Mouse (Mus musculus) ES-E14 (cell line): ENCODE data around the gene Gm49391. TPM values are rescaled to one million over a fixed set of nuclear protein-coding genes. Genes with fewer than 3 reads are reported as not detected.
"Not testable (repeated sequence)": the region's sequence is repeated elsewhere in the genome, so short reads cannot be mapped to it uniquely, and the experiment has no call there.

Experiments used
- DNase-seq: peaks from one replicate; pipeline ENCODE4 v3.0.0-alpha.2; 2013; ENCODE audit warnings: low read depth, low spot score
- H3K27ac ChIP-seq: 2 replicates; pipeline ENCODE4 v1.5.1; 2012; ENCODE audit warnings: low read depth, mild to moderate bottlenecking, low read length, moderate library complexity, mixed read lengths; ENCODE audit not compliant: poor library complexity, insufficient read depth, severe bottlenecking
- H3K36me3 ChIP-seq: 2 replicates; pipeline ENCODE4 v1.6.1; 2012; ENCODE audit warnings: mild to moderate bottlenecking, low read length, moderate library complexity, mixed read lengths; ENCODE audit not compliant: control insufficient read depth, poor library complexity, insufficient read depth, severe bottlenecking
- H3K4me1 ChIP-seq, 2 experiments: fragments of 150-350 bp in 1 of 2; sonication (generic) in 1 of 2; 2 replicates each; pipeline ENCODE4 v1.6.1; 2012; ENCODE audit warnings: low read length in 2 of 2, mild to moderate bottlenecking in 1 of 2, mixed read lengths in 1 of 2; ENCODE audit not compliant: control insufficient read depth in 2 of 2, insufficient read depth in 2 of 2, poor library complexity in 1 of 2
- H3K4me3 ChIP-seq, 2 experiments: fragments of 150-350 bp in 1 of 2; sonication (generic) in 1 of 2; 2 replicates each; pipeline ENCODE4 v1.5.1; 2012; ENCODE audit warnings: low read length in 2 of 2, low read depth in 1 of 2, mild to moderate bottlenecking in 1 of 2, mixed read lengths in 1 of 2; ENCODE audit not compliant: insufficient read depth in 1 of 2, poor library complexity in 1 of 2, severe bottlenecking in 1 of 2
- H3K9ac ChIP-seq: 2 replicates; pipeline ENCODE4 v1.6.1; 2012; ENCODE audit warnings: low read depth, mild to moderate bottlenecking, low read length, mixed read lengths; ENCODE audit not compliant: poor library complexity, insufficient read depth, severe bottlenecking
- H3K9me3 ChIP-seq: fragments of 150-350 bp; sonication (generic); 2 replicates; pipeline ENCODE4 v1.6.1; 2012; ENCODE audit warnings: low read depth, mild to moderate bottlenecking, low read length; ENCODE audit not compliant: control insufficient read depth, insufficient read depth
- CHD2 ChIP-seq: IDR thresholded peaks from 2 replicates; pipeline ENCODE4 v1.6.1; 2014; ENCODE audit warnings: mild to moderate bottlenecking, low read depth, low read length, inconsistent platforms
- HCFC1 ChIP-seq: IDR thresholded peaks from 2 replicates; pipeline ENCODE4 v1.6.1; 2012; ENCODE audit warnings: low read length, inconsistent platforms, borderline replicate concordance; ENCODE audit not compliant: insufficient read depth
- MAFK ChIP-seq: IDR thresholded peaks from 2 replicates; pipeline ENCODE4 v1.6.1; 2014; ENCODE audit warnings: mild to moderate bottlenecking, low read depth, low read length, inconsistent platforms; ENCODE audit not compliant: insufficient read depth
- ZC3H11A ChIP-seq: IDR thresholded peaks from 2 replicates; pipeline ENCODE4 v1.6.1; 2012; ENCODE audit warnings: low read depth, mild to moderate bottlenecking, inconsistent platforms, low read length, borderline replicate concordance
- ZNF384 ChIP-seq: IDR thresholded peaks from 2 replicates; pipeline ENCODE4 v1.6.1; 2012; ENCODE audit warnings: low read depth, low read length, inconsistent platforms
- in situ Hi-C, 2 experiments: fragments of 600-800 bp; cut with MboI; formaldehyde crosslinking; loops; one replicate each; pipeline ENCODE4 v1.15.1; 2025; ENCODE audit warnings: low sequenced_read_pairs in 2 of 2, inconsistent platforms in 1 of 2; ENCODE audit not compliant: unreplicated experiment in 2 of 2
- total RNA-seq: library from RNA; depleted of rRNA; stranded (reverse); fragments of 300-350 nt; gene quantifications from 2 replicates; pipeline ENCODE4 v1.2.3, GENCODE M21; 2012; rRNA removed

Gm49391 gene
- total RNA-seq = 0.26 and 1.5 TPM in 2 replicates

DNA sequence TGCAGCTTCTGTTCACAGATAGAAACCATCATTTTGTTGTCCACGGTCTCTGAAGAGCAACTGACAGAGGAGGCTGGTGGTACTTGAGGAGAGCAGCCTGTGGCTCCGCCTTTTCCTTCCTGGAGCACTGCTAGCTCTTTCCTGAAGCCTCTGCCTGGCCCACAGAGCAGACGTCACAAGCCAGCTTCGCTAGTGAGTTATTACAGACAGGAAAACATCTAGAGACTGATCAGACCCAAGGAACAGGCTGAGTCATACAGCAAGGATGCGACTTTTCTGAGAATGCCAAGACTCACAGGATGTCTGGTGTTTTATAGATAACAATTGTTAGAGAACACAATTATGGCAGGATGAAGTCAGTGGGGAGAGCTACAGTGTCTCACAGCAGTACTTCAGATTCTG is at the start of gene Gm49391, which contains the start of gene Ctla2a:
Gm49391 (minus strand) TSS at position 72 of the 402 bp plus-strand sequence.
Ctla2a (minus strand) TSS at position 126 of the 402 bp plus-strand sequence.
- in situ Hi-C loops = no loop called here
- TF ChIP-seq ZC3H11A (no peak), MAFK (no peak)
- Histone ChIP-seq H3K4me1 (no peaks in the 10 kb centered on the region), H3K36me3 (no peaks in the 10 kb centered on the region), H3K4me3 (no peak within 1 kb of the TSS), H3K27ac (no peak within 1 kb of the TSS), H3K9ac (no peak within 1 kb of the TSS), H3K9me3 (no peaks in the 10 kb centered on the region)
- DNase-seq = no peak

DNA sequence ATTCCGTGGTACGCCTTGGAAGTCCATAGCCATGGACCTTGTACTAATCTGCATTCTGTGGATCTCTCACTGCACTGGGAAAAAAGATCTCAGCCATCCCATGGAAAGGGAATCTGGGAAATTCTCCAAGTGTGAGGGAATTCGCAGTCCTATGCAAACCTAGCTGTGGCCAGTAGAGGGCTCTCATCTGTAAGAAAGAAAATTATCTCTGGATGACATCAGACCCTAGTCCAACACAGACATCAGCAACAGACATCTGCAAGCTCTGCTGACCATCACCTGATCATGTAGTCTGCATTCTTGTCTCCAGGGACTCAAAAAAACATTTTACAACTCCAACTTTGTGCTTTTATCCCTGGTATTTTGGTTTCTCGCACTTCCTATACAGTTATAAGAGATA is 35.9 kb upstream of the Gm49391 start:
- H3K9ac ChIP-seq, H3K4me1 ChIP-seq, H3K36me3 ChIP-seq, in situ Hi-C loops, H3K4me3 ChIP-seq, H3K9me3 ChIP-seq, H3K27ac ChIP-seq: not testable (repeated sequence)
- DNase-seq = peak; percentile 3

DNA sequence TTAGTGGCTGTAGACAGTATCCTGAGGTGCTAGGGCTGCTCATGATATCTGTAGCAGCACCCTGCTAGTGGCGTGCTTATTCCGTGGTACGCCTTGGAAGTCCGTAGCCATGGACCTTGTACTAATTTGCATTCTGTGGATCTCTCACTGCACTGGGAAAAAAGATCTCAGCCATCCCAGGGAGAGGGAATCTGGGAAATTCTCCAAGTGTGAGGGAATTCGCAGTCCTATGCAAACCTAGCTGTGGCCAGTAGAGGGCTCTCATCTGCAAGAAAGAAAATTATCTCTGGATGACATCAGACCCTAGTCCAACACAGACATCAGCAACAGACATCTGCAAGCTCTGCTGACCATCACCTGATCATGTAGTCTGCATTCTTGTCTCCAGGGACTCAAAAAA is 27.6 kb upstream of the Gm49391 start:
- H3K9me3 ChIP-seq, H3K36me3 ChIP-seq, H3K27ac ChIP-seq, in situ Hi-C loops, H3K9ac ChIP-seq, H3K4me3 ChIP-seq, DNase-seq, H3K4me1 ChIP-seq: not testable (repeated sequence)

DNA sequence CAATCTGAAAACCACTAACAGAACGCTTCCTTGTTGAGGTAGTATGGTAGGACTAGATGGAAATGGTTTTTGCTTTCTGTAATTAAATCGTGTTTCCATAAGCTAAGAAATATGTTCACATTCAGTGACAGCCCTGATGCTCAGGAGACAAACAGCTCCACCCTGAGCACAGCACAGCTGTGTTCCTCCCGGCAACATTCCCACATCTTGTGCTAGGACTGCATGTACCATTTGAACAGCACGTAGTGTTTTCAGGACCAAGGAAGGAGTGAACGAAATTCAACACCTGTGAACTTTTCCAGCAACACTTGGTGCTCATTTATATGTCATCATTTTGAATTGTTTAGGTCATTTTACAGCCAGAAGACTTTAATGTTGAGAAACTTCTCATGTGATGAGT is 25.3 kb upstream of the Gm49391 start:
- in situ Hi-C loops = no loop called here
- no peaks in the 10 kb centered on the region for H3K36me3 ChIP-seq
- H3K9ac ChIP-seq = no peak overlapping the region
- no peak for DNase-seq
- no peak overlapping the region for H3K4me3 ChIP-seq
- H3K9me3 ChIP-seq = no peaks in the 10 kb centered on the region
- TF ChIP-seq ZNF384 (no peak), CHD2 (no peak), HCFC1 (no peak), MAFK (no peak), ZC3H11A (no peak)
- no peaks in the 10 kb centered on the region for H3K4me1 ChIP-seq
- H3K27ac ChIP-seq = no peak overlapping the region

DNA sequence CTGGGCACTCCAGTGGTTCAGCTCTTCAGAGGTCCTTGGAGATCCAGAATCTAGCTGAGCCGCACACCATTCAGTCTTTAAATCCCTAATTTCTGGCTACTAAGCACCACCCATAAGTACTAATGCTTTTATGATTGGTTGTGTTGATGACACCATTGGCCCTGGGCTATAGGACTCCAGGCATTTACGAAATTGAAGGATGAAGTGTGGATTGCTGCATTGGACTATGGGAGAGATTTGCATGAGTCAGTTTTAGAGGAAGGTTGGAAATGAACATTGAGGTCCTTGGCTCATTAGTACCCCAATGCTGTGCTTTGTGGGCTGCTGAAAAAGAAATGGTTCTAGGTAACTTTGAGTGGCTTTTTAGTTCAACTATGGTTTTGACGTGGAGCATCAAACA is 5.5 kb upstream of the Gm49391 start, which contains the start of gene Tpbpa:
Tpbpa (minus strand) TSS at position 101 of the 400 bp plus-strand sequence.
- H3K9ac ChIP-seq, H3K9me3 ChIP-seq, DNase-seq, in situ Hi-C loops, H3K27ac ChIP-seq, H3K4me1 ChIP-seq, H3K36me3 ChIP-seq, H3K4me3 ChIP-seq: not testable (repeated sequence)

DNA sequence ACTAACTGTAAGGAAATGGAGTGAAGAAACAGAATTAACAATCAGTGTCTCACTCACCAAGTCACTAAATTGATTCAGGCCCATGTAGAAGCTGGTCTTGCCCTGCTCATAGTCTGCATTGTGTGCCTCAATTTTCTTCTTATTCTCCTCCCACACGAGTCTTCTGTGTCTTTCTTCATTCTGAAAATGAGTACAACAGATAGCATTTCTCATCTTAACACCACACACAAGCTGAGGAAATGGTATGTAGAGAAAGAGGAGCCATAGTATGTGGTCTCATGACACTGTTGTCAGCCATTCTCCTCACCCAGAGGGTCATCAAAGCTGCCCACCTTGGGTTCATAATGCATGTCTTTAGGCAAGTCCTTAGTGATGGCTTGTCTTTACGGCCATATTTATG is 881 bp downstream of the Gm49391 start, which contains the start of gene Gm49393:
Gm49393 (minus strand) TSS at position 101 of the 400 bp plus-strand sequence.
- DNase-seq = not testable (repeated sequence)

DNA sequence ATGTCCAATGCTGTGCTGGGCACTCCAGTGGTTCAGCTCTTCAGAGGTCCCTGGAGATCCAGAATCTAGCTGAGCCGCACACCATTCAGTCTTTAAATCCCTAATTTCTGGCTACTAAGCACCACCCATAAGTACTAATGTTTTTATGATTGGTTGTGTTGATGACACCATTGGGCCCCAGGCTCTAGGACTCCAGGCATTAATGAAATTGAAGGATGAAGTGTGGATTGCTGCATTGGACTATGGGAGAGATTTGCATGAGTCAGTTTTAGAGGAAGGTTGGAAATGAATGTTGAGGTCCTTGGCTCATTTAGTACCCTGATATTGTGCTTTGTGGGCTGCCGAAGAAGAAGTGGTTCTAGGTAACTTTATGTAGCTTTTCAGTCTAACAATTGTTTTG is 31.6 kb downstream of the Gm49391 start, which contains the start of gene Tpbpb:
Tpbpb (minus strand) TSS at position 101 of the 400 bp plus-strand sequence.
- H3K9me3 ChIP-seq, DNase-seq, H3K4me1 ChIP-seq, in situ Hi-C loops, H3K36me3 ChIP-seq, H3K9ac ChIP-seq, H3K27ac ChIP-seq, H3K4me3 ChIP-seq: not testable (repeated sequence)

More for the DNA sequence above, 881 bp downstream of the Gm49391 start, which contains the start of gene Gm49393:
- H3K27ac ChIP-seq, H3K36me3 ChIP-seq, in situ Hi-C loops, H3K9me3 ChIP-seq, H3K4me3 ChIP-seq, H3K9ac ChIP-seq, H3K4me1 ChIP-seq: not testable (repeated sequence)
